Mouse (Mus musculus) T-helper 2 cell (primary cell): ENCODE data around the gene Syne1.

Source experiments
- in situ Hi-C: fragments of 300-600 bp; cut with MboI, MseI; formaldehyde crosslinking; loops from one replicate; pipeline ENCODE4 v1.15.1; 2025; ENCODE audit warnings: high pct_unique_total_duplicates

Gene Syne1

GRCm38 (mm10) chr10:5163770-5164169 lies 387.5 kb downstream of the Syne1 start:
- in situ Hi-C loops, result loop anchor here (5.0 to 10.0 kb wide), 2 partner anchors 756 to 899 kb away; partner anchors contain the start of gene Akap12

DNA sequence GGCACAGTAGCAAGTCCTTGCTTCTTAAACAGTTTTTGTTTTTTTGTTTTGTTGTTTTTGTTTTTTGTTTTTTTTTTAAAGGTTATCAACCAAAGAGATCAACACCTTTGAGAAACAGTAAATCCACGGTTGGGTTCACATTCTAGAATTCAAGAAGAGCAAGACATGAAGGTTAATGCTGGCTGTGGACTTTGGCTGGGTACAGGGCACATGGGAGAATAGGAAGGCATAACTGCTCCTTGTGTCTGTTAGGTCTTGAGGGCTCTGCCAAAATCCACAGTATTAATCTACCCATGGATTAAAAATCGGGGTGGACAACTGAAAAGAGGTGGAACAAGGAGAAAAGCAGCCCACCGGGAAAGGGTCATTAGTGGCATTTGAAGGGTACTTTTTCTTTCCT lies 388.0 kb downstream of the Syne1 start:
- in situ Hi-C loops, result loop anchor here (5.0 to 10.0 kb wide), 2 partner anchors 756 to 898 kb away; partner anchors contain the start of gene Akap12

GRCm38 (mm10) chr10:5161394-5161872 lies 389.8 kb downstream of the Syne1 start:
- in situ Hi-C loops, result loop anchor here (5.0 to 10.0 kb wide), 2 partner anchors 754 to 897 kb away; partner anchors contain the start of gene Akap12

DNA sequence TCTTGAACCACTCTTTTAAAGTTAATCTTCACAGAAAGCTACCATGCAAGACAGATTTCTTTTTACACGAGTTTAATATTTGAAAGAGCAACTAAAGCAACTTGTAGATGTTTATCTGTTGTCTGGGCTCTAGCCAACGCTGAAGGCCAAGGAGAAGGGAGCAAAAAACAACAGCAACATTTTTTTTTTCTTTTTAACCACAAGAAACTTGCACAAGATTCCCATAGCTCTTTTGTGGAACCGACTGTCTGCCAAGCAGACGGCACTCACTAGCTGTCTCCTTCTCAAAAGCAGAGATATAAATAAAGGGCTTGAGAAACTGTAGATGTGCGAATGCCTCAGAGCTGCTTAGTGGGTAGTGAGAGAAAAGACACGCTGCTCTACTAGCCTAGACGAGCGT lies 391.6 kb downstream of the Syne1 start:
- in situ Hi-C loops, result loop anchor here (5.0 to 10.0 kb wide), 2 partner anchors 752 to 895 kb away; partner anchors contain the start of gene Akap12

DNA sequence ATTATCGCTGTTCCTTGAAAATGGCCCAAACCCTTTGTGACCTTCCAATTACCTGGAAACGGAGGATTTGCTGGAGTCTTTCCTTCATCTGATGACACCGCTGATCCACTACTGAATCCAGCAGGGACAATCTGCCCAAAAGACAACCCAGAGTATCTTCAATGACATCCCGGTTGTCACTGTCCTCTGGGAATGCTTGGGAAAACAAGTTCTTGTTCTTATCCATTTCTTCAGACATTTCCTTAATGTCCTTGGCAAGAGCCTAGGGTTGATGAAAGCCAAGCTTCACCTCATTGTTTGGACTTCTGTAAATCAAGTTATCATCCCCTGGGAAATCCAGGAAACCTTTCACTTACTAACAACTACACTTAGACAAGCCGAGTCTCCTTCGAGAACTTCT lies 398.2 kb downstream of the Syne1 start:
- in situ Hi-C loops, result loop anchor here (5.0 kb wide), 1 partner anchor 46 kb away; no protein-coding TSS in a partner anchor

DNA sequence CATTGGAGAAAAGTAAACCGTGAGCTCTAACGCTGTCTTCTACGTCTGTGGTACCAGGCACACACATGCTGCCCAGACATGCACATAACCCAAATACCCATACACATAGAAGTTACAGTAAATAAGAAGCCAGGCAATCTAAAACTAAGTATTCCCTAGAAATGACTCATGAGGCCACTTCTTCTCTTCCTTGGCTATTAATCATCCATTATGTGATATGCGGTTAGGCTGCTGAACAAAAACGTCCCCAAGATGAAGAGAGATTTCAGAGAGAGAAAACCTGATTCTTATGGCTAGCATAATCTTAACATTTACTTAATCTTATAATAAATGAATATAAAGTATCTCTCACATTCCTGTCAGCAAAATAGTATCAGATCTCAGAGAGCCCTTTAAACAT lies 409.8 kb downstream of the Syne1 start:
- in situ Hi-C loops, result no loop called here

DNA sequence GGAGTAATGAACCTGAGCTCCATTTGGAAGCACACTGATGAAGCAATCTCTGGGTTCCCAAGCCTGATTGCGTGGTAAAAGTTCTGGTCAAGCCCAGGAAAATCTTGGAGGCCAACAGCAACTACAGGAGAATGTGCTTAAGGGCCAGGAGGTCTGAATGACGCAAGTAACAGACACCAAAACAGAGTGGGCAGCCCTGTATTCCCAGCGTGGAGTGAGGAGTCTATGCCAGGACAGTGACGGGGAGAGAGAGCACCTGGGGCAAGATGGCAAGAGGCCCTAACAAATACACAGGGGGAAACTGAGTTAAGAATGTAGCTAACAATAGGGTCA lies 411.4 kb downstream of the Syne1 start:
- in situ Hi-C loops, result no loop called here

DNA sequence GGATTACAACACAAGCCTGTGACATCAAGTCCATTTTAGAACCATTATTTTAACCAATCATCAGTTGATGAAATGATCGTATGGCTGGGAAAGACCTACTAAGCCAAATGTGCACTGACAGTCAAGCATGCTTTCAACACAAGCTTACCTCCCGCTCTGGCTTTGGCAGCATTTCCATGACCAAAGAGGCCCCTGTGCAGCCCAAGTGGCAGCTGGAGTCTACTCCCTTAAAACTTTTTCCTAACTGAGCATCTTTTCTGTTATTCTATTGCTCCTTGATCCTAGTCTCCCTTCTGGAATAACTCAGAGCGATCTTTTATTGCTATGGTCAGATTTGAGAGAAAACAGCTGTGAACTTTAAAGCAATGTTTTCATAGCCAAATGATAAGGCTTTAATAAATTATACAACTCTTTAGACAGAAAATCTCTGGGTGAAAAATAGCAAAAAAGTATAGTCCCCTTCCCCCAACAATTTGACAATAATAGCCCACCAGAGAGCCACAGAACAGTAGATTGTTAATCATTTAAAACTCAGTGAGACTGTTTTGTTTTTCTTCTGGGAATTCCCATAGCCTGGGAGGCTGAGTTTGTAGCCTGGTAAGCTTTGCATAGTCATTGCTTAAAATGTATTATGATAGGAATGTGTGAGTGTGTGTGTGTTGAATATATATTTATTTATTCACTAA lies 411.9 kb downstream of the Syne1 start:
- in situ Hi-C loops, result no loop called here

DNA sequence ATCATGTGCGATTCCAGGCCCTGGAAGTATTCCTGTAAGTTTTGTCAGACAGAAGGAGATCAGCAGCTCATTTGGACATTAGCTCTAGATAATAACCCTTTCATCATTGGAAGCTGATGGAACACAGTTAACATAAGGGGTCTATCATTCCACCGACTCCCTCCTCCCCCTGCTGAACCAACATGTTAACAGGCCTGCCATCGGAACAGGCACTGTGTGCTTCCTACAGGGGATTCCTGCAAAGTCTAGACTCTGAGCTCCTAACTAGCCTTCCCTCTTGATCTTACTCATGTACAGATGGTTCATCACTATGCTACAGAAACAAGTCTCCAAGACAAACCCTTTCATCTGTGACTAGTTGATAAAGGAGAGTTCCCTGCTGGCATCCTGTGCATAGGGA lies 419.2 kb downstream of the Syne1 start:
- in situ Hi-C loops, result no loop called here

- in situ Hi-C loops, result no loop called here
These were observed 420.8 kb downstream of the Syne1 start for GRCm38 (mm10) chr10:5130495-5130894.

- in situ Hi-C loops, result no loop called here
These were observed 426.5 kb downstream of the Syne1 start for GRCm38 (mm10) chr10:5124757-5125156.

GRCm38 (mm10) chr10:5116720-5117119 lies 434.6 kb downstream of the Syne1 start:
- in situ Hi-C loops, result loop anchor here (5.0 kb wide), 1 partner anchor 49 kb away; the partner anchor contains the start of gene Gm10097

- in situ Hi-C loops, result loop anchor here (5.0 kb wide), 1 partner anchor 49 kb away; the partner anchor contains the start of gene Gm10097
These were observed 435.1 kb downstream of the Syne1 start for GRCm38 (mm10) chr10:5116155-5116554.

DNA sequence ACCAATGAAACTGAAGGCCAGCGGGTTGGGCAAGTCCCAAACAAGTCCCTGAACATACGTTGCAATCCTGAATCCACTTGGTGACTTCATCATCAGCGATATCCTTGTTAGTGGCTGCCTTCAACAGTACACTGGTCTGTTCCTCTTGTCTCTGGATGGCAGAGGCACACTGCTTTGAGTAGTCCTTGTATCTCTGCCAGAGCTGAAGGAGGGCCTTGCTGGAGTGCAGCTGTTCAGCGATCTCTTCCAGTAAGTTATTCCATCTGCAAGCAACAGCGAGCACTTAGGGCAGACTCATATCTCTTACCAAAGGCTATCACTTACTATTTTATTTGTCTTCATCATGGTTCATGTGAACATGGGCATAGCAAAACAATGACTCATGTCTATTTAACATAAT lies 440.5 kb downstream of the Syne1 start:
- in situ Hi-C loops, result no loop called here

- in situ Hi-C loops, result no loop called here
These were observed 453.5 kb downstream of the Syne1 start for GRCm38 (mm10) chr10:5097754-5098137.

DNA sequence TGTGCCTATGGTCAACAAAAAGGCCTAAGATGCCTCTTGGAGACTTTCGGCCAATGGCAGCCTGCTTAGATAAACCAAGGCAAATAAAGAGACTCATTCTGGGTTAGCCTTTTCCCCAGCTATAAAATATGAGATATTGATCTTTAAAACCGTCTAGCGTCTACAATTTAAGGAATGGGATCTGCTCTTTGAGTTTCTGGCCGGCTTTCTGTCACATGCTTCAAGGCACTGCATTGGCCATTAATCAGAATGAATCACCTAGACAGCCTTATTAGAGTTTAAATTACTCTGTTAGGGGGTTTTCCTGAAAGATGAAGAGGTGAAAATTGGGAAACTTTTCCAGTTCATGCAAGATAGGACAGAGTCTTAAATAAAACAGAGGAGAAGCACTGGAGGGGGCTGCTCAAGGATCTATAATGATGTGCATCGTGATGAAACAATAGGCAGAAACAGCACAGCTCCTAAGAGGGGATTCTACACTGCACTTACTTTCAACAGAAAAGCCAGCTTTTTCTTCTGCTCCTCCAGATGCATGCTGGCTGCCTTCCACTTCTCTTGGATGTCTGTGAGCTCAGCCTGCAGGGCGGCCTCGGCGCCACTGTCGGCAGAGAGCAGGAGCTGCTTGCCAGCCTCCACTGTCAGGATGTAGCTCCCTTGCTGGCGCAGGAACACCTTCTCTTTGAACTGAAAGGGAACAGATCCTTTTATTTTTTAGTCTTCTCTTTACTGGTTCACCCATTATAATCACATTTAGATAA lies 454.1 kb downstream of the Syne1 start:
- in situ Hi-C loops, result no loop called here

GRCm38 (mm10) chr10:5089133-5089532 lies 462.1 kb downstream of the Syne1 start:
- in situ Hi-C loops, result no loop called here

DNA sequence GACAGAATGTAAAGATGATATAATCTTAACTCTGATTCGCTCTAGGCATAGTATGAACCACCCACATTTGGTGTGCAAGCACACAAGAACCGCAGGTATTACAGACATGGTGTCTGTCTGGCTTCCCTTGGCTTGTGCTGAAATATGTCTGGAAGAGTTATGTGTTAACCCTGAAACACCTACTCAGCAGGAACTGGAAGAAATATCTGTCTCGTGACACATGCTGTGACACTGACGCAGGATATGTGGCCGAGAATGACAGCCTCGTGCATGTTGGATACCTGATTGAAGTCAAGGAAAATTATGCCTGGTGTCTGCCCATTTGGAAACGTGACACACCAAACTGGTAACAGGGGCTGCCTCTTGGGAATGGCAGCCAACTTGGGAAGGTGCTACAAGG lies 463.9 kb downstream of the Syne1 start:
- in situ Hi-C loops, result no loop called here

- in situ Hi-C loops, result no loop called here
These were observed 465.0 kb downstream of the Syne1 start for GRCm38 (mm10) chr10:5086329-5086728.

GRCm38 (mm10) chr10:5085792-5086191 lies 465.5 kb downstream of the Syne1 start:
- in situ Hi-C loops, result no loop called here

DNA sequence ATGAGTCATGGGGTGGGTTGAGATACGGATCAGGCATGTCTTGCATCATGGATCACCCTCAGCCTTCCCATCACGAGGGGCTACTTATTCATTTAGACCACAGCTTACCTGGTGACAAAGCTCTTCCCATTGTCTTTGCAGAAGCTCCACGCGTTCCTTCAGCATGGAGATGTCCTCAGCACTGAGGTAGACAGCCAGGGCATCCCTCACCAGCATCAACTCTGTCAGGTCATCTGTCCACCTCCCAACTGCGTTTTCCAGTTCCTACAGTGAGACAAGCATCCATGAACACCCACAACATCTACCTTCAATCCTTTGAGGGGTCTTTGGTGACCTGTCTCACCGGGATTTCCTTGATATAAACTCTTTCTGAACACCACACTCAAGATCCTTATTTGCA lies 467.6 kb downstream of the Syne1 start:
- in situ Hi-C loops, result no loop called here

- in situ Hi-C loops, result no loop called here
These were observed 471.3 kb downstream of the Syne1 start for GRCm38 (mm10) chr10:5079945-5080468.
